Mouse (Mus musculus) activated CD4-positive, CD25-positive, alpha-beta regulatory T cell, adult 9 weeks (primary cell): ENCODE results near the gene Gm21985. TPM values are rescaled to one million over a fixed set of nuclear protein-coding genes. Genes with fewer than 3 reads are reported as not detected.

Source experiments
- polyA plus RNA-seq: library from polyadenylated mRNA; unstranded; fragments of 100-300 nt; shearing (Covaris generic); gene quantifications from one replicate; pipeline ENCODE4 v1.2.1, GENCODE M21; 2017

The Gm21985 gene
- not detected for polyA plus RNA-seq

GRCm38 (mm10) chr2:112266242-112266592, at the start of gene Gm21985:
Gene Gm21985 (plus strand): TSS chr2:112266314.

GRCm38 (mm10) chr2:112239212-112239934, 26.7 kb upstream of the Gm21985 start, which contains the start of gene Lpcat4:
Gene Lpcat4 (plus strand): TSS chr2:112239468.

GRCm38 (mm10) chr2:112259241-112259962, 6.7 kb upstream of the Gm21985 start, which contains the start of gene Nutm1:
Gene Nutm1 (minus strand): TSS chr2:112259291.

GRCm38 (mm10) chr2:112261748-112262653, 4.1 kb upstream of the Gm21985 start, which contains the start of gene Nop10:
Gene Nop10 (plus strand): TSS chr2:112261926.

GRCm38 (mm10) chr2:112265448-112266241, 469 bp upstream of the Gm21985 start, which contains the start of gene Slc12a6:
Gene Slc12a6 (plus strand): TSS chr2:112265825.

GRCm38 (mm10) chr2:112367726-112368673, 101.9 kb downstream of the Gm21985 start, which contains the start of gene Emc4:
Gene Emc4 (minus strand): TSS chr2:112368027.

GRCm38 (mm10) chr2:112378973-112379898, 113.1 kb downstream of the Gm21985 start, which contains the start of gene Katnbl1:
Gene Katnbl1 (plus strand): TSS chr2:112379211.

GRCm38 (mm10) chr2:112454862-112455564, 188.9 kb downstream of the Gm21985 start, which contains the start of gene Emc7:
Gene Emc7 (plus strand): TSS chr2:112454997.

Other genes with a start within 250 kb of the Gm21985 start
- gene Olfr1311, start 241.9 kb upstream of the Gm21985 start, polyA plus RNA-seq: not detected
- not detected for gene Olfr1312, start 216.1 kb upstream of the Gm21985 start, polyA plus RNA-seq
- gene Olfr1313, start 188.5 kb upstream of the Gm21985 start, polyA plus RNA-seq: not detected
- gene Olfr1314, start 169.5 kb upstream of the Gm21985 start, polyA plus RNA-seq: not detected
- gene Olfr1315-ps1, start 150.9 kb upstream of the Gm21985 start, polyA plus RNA-seq: not detected
- gene Olfr1316, start 131.3 kb upstream of the Gm21985 start, polyA plus RNA-seq: not detected
- not detected for gene Olfr1317, start 126.0 kb upstream of the Gm21985 start, polyA plus RNA-seq
- gene Olfr1318, start 112.1 kb upstream of the Gm21985 start, polyA plus RNA-seq: not detected
- gene Lpcat4, start 26.8 kb upstream of the Gm21985 start, polyA plus RNA-seq: 70.5 TPM
- not detected for gene Nutm1, start 7.0 kb upstream of the Gm21985 start, polyA plus RNA-seq
- gene Nop10, start 4.4 kb upstream of the Gm21985 start, polyA plus RNA-seq: 148 TPM
- 109 TPM for gene Slc12a6, start 489 bp upstream of the Gm21985 start, polyA plus RNA-seq
- 87.5 TPM for gene Emc4, start 101.7 kb downstream of the Gm21985 start, polyA plus RNA-seq
- gene Katnbl1, start 112.9 kb downstream of the Gm21985 start, polyA plus RNA-seq: 21.7 TPM
- gene Emc7, start 188.7 kb downstream of the Gm21985 start, polyA plus RNA-seq: 20.9 TPM
- gene Chrm5, start 214.5 kb downstream of the Gm21985 start, polyA plus RNA-seq: not detected
- 15.4 TPM for gene Aven, start 226.7 kb downstream of the Gm21985 start, polyA plus RNA-seq